Mouse (Mus musculus): ENCODE measurements around the gene Uba52.

GRCm38 (mm10) chr8:70506328-70507026 lies 4.1 kb downstream of the Uba52 start, which contains the start of gene Rex1bd:
- TF ChIP-seq CTCF (IDR thresholded peaks at IDR 0.05; ENCODE audit: low read depth) (peak; percentile 83), EP300 (IDR thresholded peaks at IDR 0.05; ENCODE audit: low read depth) (peak; percentile 43; the same call in 1 of the 2 replicates)

Measured in heart, postnatal 0 days (tissue).